Mouse (Mus musculus) adrenal gland, postnatal 36 days (tissue): Measurements from ENCODE around the gene Emc6. TPM values are rescaled to one million over a fixed set of nuclear protein-coding genes. Genes with fewer than 3 reads are reported as not detected.

Experiments used
- total RNA-seq, 2 experiments: library from RNA; stranded (reverse); gene quantifications; 2 replicates each; pipeline ENCODE4 v1.2.3; 2021

The Emc6 gene
- total RNA-seq, 2 experiments from 2014 or later = 83.0 to 85.0 TPM

Other genes starting within 250 kb of the Emc6 start
- gene Atp2a3, start 215.9 kb downstream of the Emc6 start, total RNA-seq = 1 to 10 TPM; 7.2 to 8.2 TPM
- under 1 TPM; 0.33 to 0.70 TPM for gene P2rx1, start 177.9 kb downstream of the Emc6 start, total RNA-seq
- gene Camkk1, start 158.0 kb downstream of the Emc6 start, total RNA-seq = 1 to 10 TPM; 2.6 to 5.1 TPM
- 10 to 100 TPM; 11.0 to 12.0 TPM for gene Ncbp3, start 129.3 kb downstream of the Emc6 start, total RNA-seq
- under 1 TPM; 0.50 to 0.59 TPM for gene Itgae, start 86.5 kb downstream of the Emc6 start, total RNA-seq
- under 1 TPM; 0.93 to 0.95 TPM for gene Haspin, start 38.7 kb downstream of the Emc6 start, total RNA-seq
- 1 to 10 TPM; 5.1 to 6.5 TPM for gene P2rx5, start 16.6 kb downstream of the Emc6 start, total RNA-seq
- 10 to 100 TPM; 74.5 to 79.4 TPM for gene Tax1bp3, start within 50 bp of the Emc6 start, total RNA-seq
- gene Ctns, start 22.0 kb upstream of the Emc6 start, total RNA-seq = 10 to 100 TPM; 14.3 to 16.8 TPM
- gene Shpk, start 22.4 kb upstream of the Emc6 start, total RNA-seq = 10 to 100 TPM in 1 of 2 experiments, 1 to 10 TPM in 1; 8.8 to 13.2 TPM
- under 1 TPM; 0.13 to 0.36 TPM for gene Trpv1, start 57.3 kb upstream of the Emc6 start, total RNA-seq
- under 1 TPM; 0.07 to 0.20 TPM for gene Trpv3, start 90.4 kb upstream of the Emc6 start, total RNA-seq
- 10 to 100 TPM; 10.5 to 10.8 TPM for gene Aspa, start 152.6 kb upstream of the Emc6 start, total RNA-seq
- not detected for gene Gm49340, start 152.7 kb upstream of the Emc6 start, total RNA-seq
- 1 to 10 TPM; 1.0 to 1.1 TPM for gene Spata22, start 152.7 kb upstream of the Emc6 start, total RNA-seq
- gene Olfr20, start 173.7 kb upstream of the Emc6 start, total RNA-seq = under 1 TPM in 1 of 2 experiments, not detected in 1; 0.26 TPM
- gene Olfr376, start 194.2 kb upstream of the Emc6 start, total RNA-seq = not detected
- gene Olfr1, start 222.6 kb upstream of the Emc6 start, total RNA-seq = not detected